Mouse (Mus musculus) testis, adult 2 months (tissue): Measurements from ENCODE around the gene Cth.

Source experiments
- CTCF ChIP-seq: fragments of 200-500 bp; IDR thresholded peaks from 2 replicates; pipeline ENCODE4 v1.5.1; 2012; ENCODE audit warnings: low read depth, mild to moderate bottlenecking, inconsistent platforms, low read length, moderate library complexity; ENCODE audit not compliant: control insufficient read depth, insufficient read depth, insufficient replicate concordance
- POLR2A ChIP-seq: fragments of 200-500 bp; IDR thresholded peaks from 2 replicates; pipeline ENCODE4 v1.6.1; 2012; ENCODE audit warnings: low read depth, mild to moderate bottlenecking, inconsistent platforms, low read length, moderate library complexity; ENCODE audit not compliant: control insufficient read depth

- no peak for TF ChIP-seq POLR2A
- TF ChIP-seq CTCF: no peak
Measured at GRCm38 (mm10) chr3:157880983-157881382, 43.9 kb downstream of the Cth start.
